Mouse (Mus musculus) midbrain, embryonic 11.5 days (tissue): ENCODE data around the gene Eci3. TPM values are rescaled to one million over a fixed set of nuclear protein-coding genes. Genes with fewer than 3 reads are reported as not detected.
A peak's percentile ranks its signal among the peaks of the same experiment; 100 is the strongest.
"Not testable (repeated sequence)": the region's sequence is repeated elsewhere in the genome, so short reads cannot be mapped to it uniquely, and the experiment has no call there.

Experiments
- ATAC-seq: fragments of 200-750 bp; cut with Nextera tagmentation; 2 replicates; pipeline ENCODE4 v1.8.0; 2017; ENCODE audit warnings: moderate TSS enrichment, moderate library complexity; ENCODE audit not compliant: low FRiP score
- DNase-seq: peaks from one replicate; pipeline ENCODE4 v3.0.0; 2015; ENCODE audit warnings: low spot score; ENCODE audit errors: missing footprints
- H3K27ac ChIP-seq: fragments of 300-500 bp; sonication (generic); 2 replicates; pipeline ENCODE4 v1.5.1; 2014; ENCODE audit warnings: low read depth, low read length
- H3K27me3 ChIP-seq: fragments of 300-500 bp; sonication (generic); 2 replicates; pipeline ENCODE4 v1.6.1; 2014; ENCODE audit warnings: mild to moderate bottlenecking, low read length, moderate library complexity, mixed read lengths; ENCODE audit not compliant: control insufficient read depth, insufficient read depth
- H3K36me3 ChIP-seq: fragments of 300-500 bp; sonication (generic); 2 replicates; pipeline ENCODE4 v1.6.1; 2014; ENCODE audit warnings: mild to moderate bottlenecking, low read length, moderate library complexity, mixed read lengths; ENCODE audit not compliant: control insufficient read depth, insufficient read depth
- H3K4me1 ChIP-seq: fragments of 300-500 bp; sonication (generic); 2 replicates; pipeline ENCODE4 v1.6.1; 2014; ENCODE audit warnings: low read length; ENCODE audit not compliant: control insufficient read depth, insufficient read depth
- H3K4me2 ChIP-seq: fragments of 300-500 bp; sonication (generic); 2 replicates; pipeline ENCODE4 v1.6.1; 2014; ENCODE audit warnings: mild to moderate bottlenecking, moderate library complexity
- H3K4me3 ChIP-seq: fragments of 300-500 bp; sonication (generic); 2 replicates; pipeline ENCODE4 v1.5.1; 2014; ENCODE audit warnings: low read depth, low read length
- H3K9ac ChIP-seq: fragments of 300-500 bp; sonication (generic); 2 replicates; pipeline ENCODE4 v1.6.1; 2014; ENCODE audit warnings: low read length
- H3K9me3 ChIP-seq: fragments of 300-500 bp; sonication (generic); 2 replicates; pipeline ENCODE4 v1.6.1; 2016; ENCODE audit warnings: low read length; ENCODE audit not compliant: control insufficient read depth
- WGBS: fragments of 180-500 bp; shearing (Covaris S2); extraction: QIAGEN DNeasy Blood & Tissue Kit; methylation state at CpG from one replicate; pipeline ENCODE4 v1.1.7; 2014; 5-methylcytosine and 5-hydroxymethylcytosine counted together
- polyA plus RNA-seq: library from polyadenylated mRNA; unstranded; fragments of >200 nt; fragmentation: Nextera tagmentation; extraction: Ambion mirVana; gene quantifications from 2 replicates; pipeline ENCODE4 v1.2.1, GENCODE M21; 2014

Gene Eci3
- polyA plus RNA-seq: 0.80 and 0.94 TPM in 2 replicates

GRCm38 (mm10) chr13:34963511-34964397 is at the start of gene Eci3:
Eci3 (minus strand) TSS chr13:34963810.
- WGBS: 2% methylated on average over 32 of the region's 32 CpGs
- DNase-seq (peak; percentile 94), ATAC-seq (peak; percentile 74)
- Histone ChIP-seq H3K27me3 (peaks cover 9% of the 10 kb centered on the region), H3K9me3 (no peaks in the 10 kb centered on the region), H3K36me3 (no peaks in the 10 kb centered on the region), H3K4me1 (peaks cover 6% of the 10 kb centered on the region), H3K9ac (peak within 1 kb of the TSS; percentile 45), H3K4me2 (peak within 1 kb of the TSS; percentile 73), H3K4me3 (peak within 1 kb of the TSS; percentile 40), H3K27ac (no peak within 1 kb of the TSS)

- Histone ChIP-seq H3K27me3 (no peaks in the 10 kb centered on the region), H3K27ac (no peak overlapping the region), H3K4me1 (peaks cover 7% of the 10 kb centered on the region; the same call in 1 of the 2 replicates), H3K9me3 (no peaks in the 10 kb centered on the region), H3K4me3 (no peak overlapping the region), H3K36me3 (no peaks in the 10 kb centered on the region), H3K4me2 (no peak overlapping the region), H3K9ac (no peak overlapping the region)
- ATAC-seq (no peak), DNase-seq (no peak)
- WGBS: 90% methylated on average over 2 of the region's 2 CpGs
These were observed 32.3 kb upstream of the Eci3 start for GRCm38 (mm10) chr13:34995925-34996324.

- no peaks in the 10 kb centered on the region for H3K9me3 ChIP-seq
- peak overlapping the region; percentile 87 for H3K9ac ChIP-seq
- DNase-seq: peak; percentile 99
- peak overlapping the region; percentile 72 for H3K4me2 ChIP-seq
- 1% methylated on average over 33 of the region's 33 CpGs for WGBS
- H3K4me3 ChIP-seq: peak overlapping the region; percentile 53
- H3K36me3 ChIP-seq: no peaks in the 10 kb centered on the region; the same call in 1 of the 2 replicates
- peak; percentile 99 for ATAC-seq
- peaks cover 7% of the 10 kb centered on the region; the same call in 1 of the 2 replicates for H3K4me1 ChIP-seq
- H3K27me3 ChIP-seq: no peaks in the 10 kb centered on the region
- peak overlapping the region; percentile 56; the same call in 1 of the 2 replicates for H3K27ac ChIP-seq
These were observed 30.6 kb upstream of the Eci3 start for GRCm38 (mm10) chr13:34993983-34994811.

GRCm38 (mm10) chr13:34993595-34993982 is 30.0 kb upstream of the Eci3 start:
- peak overlapping the region; percentile 56; the same call in 1 of the 2 replicates for H3K27ac ChIP-seq
- H3K9ac ChIP-seq: peak overlapping the region; percentile 87
- no peaks in the 10 kb centered on the region for H3K27me3 ChIP-seq
- ATAC-seq (peak; percentile 73), DNase-seq (no peak)
- peak overlapping the region; percentile 72 for H3K4me2 ChIP-seq
- peak overlapping the region; percentile 53 for H3K4me3 ChIP-seq
- no peaks in the 10 kb centered on the region; the same call in 1 of the 2 replicates for H3K36me3 ChIP-seq
- no peaks in the 10 kb centered on the region for H3K9me3 ChIP-seq
- peaks cover 7% of the 10 kb centered on the region; the same call in 1 of the 2 replicates for H3K4me1 ChIP-seq
- 3% methylated on average over 22 of the region's 22 CpGs for WGBS

GRCm38 (mm10) chr13:34993085-34993484 is 29.5 kb upstream of the Eci3 start:
- 84% methylated on average over 4 of the region's 4 CpGs for WGBS
- Histone ChIP-seq H3K4me3 (peak overlapping the region; percentile 53), H3K4me2 (peak overlapping the region; percentile 72), H3K4me1 (peaks cover 7% of the 10 kb centered on the region; the same call in 1 of the 2 replicates), H3K27ac (no peak overlapping the region), H3K36me3 (no peaks in the 10 kb centered on the region; the same call in 1 of the 2 replicates), H3K27me3 (no peaks in the 10 kb centered on the region), H3K9me3 (no peaks in the 10 kb centered on the region), H3K9ac (peak overlapping the region; percentile 87; the same call in 1 of the 2 replicates)
- ATAC-seq: no peak
- peak; percentile 87 for DNase-seq

- H3K9ac ChIP-seq: no peak overlapping the region
- WGBS: 71% methylated on average over 4 of the region's 4 CpGs
- DNase-seq (no peak), ATAC-seq (no peak)
- H3K4me1 ChIP-seq: peaks cover 7% of the 10 kb centered on the region; the same call in 1 of the 2 replicates
- no peak overlapping the region for H3K4me3 ChIP-seq
- H3K36me3 ChIP-seq: peaks cover 1% of the 10 kb centered on the region; the same call in 1 of the 2 replicates
- H3K27ac ChIP-seq: no peak overlapping the region
- H3K9me3 ChIP-seq: no peaks in the 10 kb centered on the region
- no peak overlapping the region for H3K4me2 ChIP-seq
- no peaks in the 10 kb centered on the region for H3K27me3 ChIP-seq
These were observed 28.1 kb upstream of the Eci3 start for GRCm38 (mm10) chr13:34991581-34992273.

GRCm38 (mm10) chr13:34983479-34983878 is 19.9 kb upstream of the Eci3 start:
- H3K36me3 ChIP-seq: not testable (repeated sequence)

GRCm38 (mm10) chr13:34978635-34979034 is 15.0 kb upstream of the Eci3 start:
- H3K9ac ChIP-seq, H3K4me1 ChIP-seq, H3K4me3 ChIP-seq, H3K4me2 ChIP-seq, H3K27me3 ChIP-seq, H3K9me3 ChIP-seq, DNase-seq, H3K27ac ChIP-seq, ATAC-seq: not testable (repeated sequence)
- H3K36me3 ChIP-seq: peaks cover 11% of the 10 kb centered on the region; the same call in 1 of the 2 replicates
- 72% methylated on average over 5 of the region's 5 CpGs for WGBS

More at GRCm38 (mm10) chr13:34983479-34983878, 19.9 kb upstream of the Eci3 start:
- WGBS: 97% methylated on average over 1 of the region's 1 CpGs
- ATAC-seq, H3K4me1 ChIP-seq, DNase-seq, H3K9me3 ChIP-seq, H3K4me2 ChIP-seq, H3K9ac ChIP-seq, H3K27me3 ChIP-seq, H3K27ac ChIP-seq, H3K4me3 ChIP-seq: not testable (repeated sequence)
